Mouse (Mus musculus): ENCODE results near the gene Usp37. TPM values are rescaled to one million over a fixed set of nuclear protein-coding genes. Genes with fewer than 3 reads are reported as not detected.

Gene Usp37
- total and polyA plus RNA-seq, 2 experiments from 2014 or later: 17.6 to 32.8 TPM

DNA sequence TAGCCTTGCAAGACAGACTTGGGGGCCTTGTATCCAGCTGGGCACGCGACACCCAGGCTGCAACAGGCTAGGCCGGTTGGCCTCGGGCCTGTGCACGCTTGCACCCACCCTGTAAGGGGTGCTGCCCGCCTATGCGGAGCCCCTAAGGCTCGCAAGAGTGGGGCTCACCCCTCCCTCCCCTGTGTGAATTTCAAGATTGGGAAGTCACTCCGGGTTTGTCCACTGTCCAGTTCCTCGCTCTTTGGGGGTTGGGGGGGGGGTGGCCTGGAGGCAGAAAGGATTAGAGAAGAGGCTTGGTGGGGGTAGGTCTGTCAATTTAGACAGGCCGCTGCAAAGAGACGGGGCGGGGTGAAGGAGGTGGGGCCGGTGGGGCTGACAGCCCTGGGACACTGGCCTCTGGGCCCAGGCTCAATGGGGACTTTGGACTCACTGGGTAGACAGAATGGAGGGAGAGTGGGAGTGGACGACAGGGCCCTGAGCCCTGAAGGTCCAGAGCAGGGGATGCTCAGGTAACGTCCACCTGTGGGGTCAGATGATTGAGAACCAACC is 151.6 kb downstream of the Usp37 start:
- 0 out of 2 replicates have a peak, but pooled peaks have one; percentile 2 for TF ChIP-seq CTCF (IDR thresholded peaks at IDR 0.05; ENCODE audit: low read depth)
- Histone ChIP-seq H3K27ac (ENCODE audit: low read depth, low read length) (no peak overlapping the region), H3K9ac (peak overlapping the region; percentile 64)

DNA sequence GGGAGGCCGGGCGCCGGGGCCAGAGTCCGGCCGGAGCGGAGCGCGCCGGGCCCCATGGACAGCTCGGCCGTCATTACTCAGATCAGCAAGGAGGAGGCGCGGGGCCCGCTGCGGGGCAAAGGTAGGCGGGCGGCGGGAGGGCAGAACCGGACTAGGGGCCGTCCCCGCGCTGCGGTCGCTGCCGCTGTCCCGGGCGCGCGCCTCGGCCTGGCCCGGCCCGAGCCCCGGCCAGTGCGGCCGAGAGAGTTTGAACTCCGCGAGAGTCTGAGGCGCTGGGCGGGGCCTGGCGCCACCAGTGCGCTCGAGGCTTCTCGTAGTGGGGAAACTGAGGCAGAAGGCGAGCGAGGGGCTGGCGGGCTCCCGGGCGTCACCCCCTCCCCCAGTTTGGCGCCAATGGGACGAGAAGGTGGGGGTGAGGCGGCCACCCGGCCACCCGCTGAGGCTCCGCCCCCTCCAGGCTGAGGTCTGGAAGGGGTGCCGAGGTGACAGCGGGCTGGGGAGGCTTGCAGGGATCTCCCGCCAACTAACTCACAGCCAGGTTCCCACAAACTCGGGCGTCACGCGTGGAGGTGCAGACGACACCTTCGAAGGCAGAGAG is 152.1 kb downstream of the Usp37 start:
- H3K4me3 ChIP-seq (ENCODE audit: low read depth, low read length): peak overlapping the region; percentile 89
- no peaks in the 10 kb centered on the region for H3K36me3 ChIP-seq (ENCODE audit: insufficient read depth)
- peak; percentile 34 for ATAC-seq
- no peak for TF ChIP-seq CTCF (IDR thresholded peaks at IDR 0.05; ENCODE audit: low read depth)
- H3K4me1 ChIP-seq (ENCODE audit: insufficient read depth): 0 out of 2 replicates have a peak, but pooled peaks cover 5% of the 10 kb centered on the region
- 3% methylated on average over 60 of the region's 63 CpGs for WGBS
- DNase-seq: peak; percentile 14
- 0 out of 2 replicates have a peak, but pooled peaks cover 6% of the 10 kb centered on the region for H3K27me3 ChIP-seq (ENCODE audit: insufficient read depth, low read length)
- no peaks in the 10 kb centered on the region for H3K9me3 ChIP-seq (ENCODE audit: low read length)
- H3K27ac ChIP-seq (ENCODE audit: low read depth, low read length): peak overlapping the region; percentile 83
- H3K4me2 ChIP-seq (ENCODE audit: low read depth): peak overlapping the region; percentile 88
- H3K9ac ChIP-seq: peak overlapping the region; percentile 64

More for the DNA sequence above, 151.6 kb downstream of the Usp37 start:
- H3K4me1 ChIP-seq (ENCODE audit: insufficient read depth): 0 out of 2 replicates have a peak, but pooled peaks cover 5% of the 10 kb centered on the region
- peak overlapping the region; percentile 88 for H3K4me2 ChIP-seq (ENCODE audit: low read depth)
- DNase-seq (no peak), ATAC-seq (no peak; the same call in 1 of the 2 replicates)
- no peaks in the 10 kb centered on the region for H3K9me3 ChIP-seq (ENCODE audit: low read length)
- 3% methylated on average over 16 of the region's 16 CpGs for WGBS
- H3K4me3 ChIP-seq (ENCODE audit: low read depth, low read length): peak overlapping the region; percentile 89
- no peaks in the 10 kb centered on the region for H3K36me3 ChIP-seq (ENCODE audit: insufficient read depth)
- 0 out of 2 replicates have a peak, but pooled peaks cover 6% of the 10 kb centered on the region for H3K27me3 ChIP-seq (ENCODE audit: insufficient read depth, low read length)

DNA sequence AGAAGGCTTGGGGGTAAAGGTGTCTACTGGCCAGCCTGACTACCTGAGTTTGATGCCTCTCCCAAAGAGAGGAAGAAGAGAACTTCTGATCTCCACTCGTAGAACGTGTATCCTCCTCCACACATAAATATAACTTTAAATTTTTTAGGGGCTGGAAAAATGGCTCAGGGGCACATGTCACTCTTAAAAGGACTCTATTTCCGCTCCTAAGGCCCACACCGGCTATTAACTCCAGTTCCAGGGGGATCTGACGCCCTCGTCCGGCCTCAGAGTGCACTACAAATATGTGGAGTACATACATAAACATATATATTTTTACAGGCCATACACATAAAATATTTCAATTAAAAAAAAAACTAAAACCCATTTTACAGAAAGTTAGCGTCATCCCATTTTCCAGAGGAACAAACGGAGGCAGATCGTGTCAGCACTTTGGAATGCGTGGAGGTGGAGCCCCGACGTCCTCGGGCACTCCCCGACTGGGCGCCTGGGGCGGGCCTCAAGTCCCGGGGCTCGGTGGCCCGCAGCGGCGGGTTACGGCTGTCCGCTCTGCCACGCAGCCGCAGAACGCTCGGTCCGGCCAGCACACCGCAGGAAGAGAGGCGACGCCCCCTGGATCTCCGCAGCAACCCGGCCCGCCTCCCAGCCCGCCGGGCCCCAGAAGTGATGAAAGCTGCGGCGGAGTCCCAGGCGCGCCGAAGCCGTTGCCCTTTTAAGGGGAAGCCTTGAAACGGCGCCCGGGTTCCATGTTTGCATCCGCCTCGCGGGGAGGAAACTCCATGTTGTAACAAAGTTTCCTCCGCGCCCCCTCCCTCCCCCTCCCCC is 152.9 kb downstream of the Usp37 start, which contains the start of gene Ctdsp1:
Ctdsp1 (plus strand) TSS at position 586 of the 825 bp plus-strand sequence.
- 0 out of 2 replicates have a peak, but pooled peaks cover 5% of the 10 kb centered on the region for H3K4me1 ChIP-seq (ENCODE audit: insufficient read depth)
- H3K36me3 ChIP-seq (ENCODE audit: insufficient read depth): no peaks in the 10 kb centered on the region
- ATAC-seq (peak; percentile 80), DNase-seq (peak; percentile 97)
- H3K27me3 ChIP-seq (ENCODE audit: insufficient read depth, low read length): 0 out of 2 replicates have a peak, but pooled peaks cover 6% of the 10 kb centered on the region
- peak within 1 kb of the TSS; percentile 83 for H3K27ac ChIP-seq (ENCODE audit: low read depth, low read length)
- H3K4me2 ChIP-seq (ENCODE audit: low read depth): peak within 1 kb of the TSS; percentile 88
- no peaks in the 10 kb centered on the region for H3K9me3 ChIP-seq (ENCODE audit: low read length)
- H3K9ac ChIP-seq: peak within 1 kb of the TSS; percentile 64
- peak; percentile 19; the same call in 1 of the 2 replicates for TF ChIP-seq CTCF (IDR thresholded peaks at IDR 0.05; ENCODE audit: low read depth)
- 2% methylated on average over 51 of the region's 51 CpGs for WGBS
- peak within 1 kb of the TSS; percentile 89 for H3K4me3 ChIP-seq (ENCODE audit: low read depth, low read length)

DNA sequence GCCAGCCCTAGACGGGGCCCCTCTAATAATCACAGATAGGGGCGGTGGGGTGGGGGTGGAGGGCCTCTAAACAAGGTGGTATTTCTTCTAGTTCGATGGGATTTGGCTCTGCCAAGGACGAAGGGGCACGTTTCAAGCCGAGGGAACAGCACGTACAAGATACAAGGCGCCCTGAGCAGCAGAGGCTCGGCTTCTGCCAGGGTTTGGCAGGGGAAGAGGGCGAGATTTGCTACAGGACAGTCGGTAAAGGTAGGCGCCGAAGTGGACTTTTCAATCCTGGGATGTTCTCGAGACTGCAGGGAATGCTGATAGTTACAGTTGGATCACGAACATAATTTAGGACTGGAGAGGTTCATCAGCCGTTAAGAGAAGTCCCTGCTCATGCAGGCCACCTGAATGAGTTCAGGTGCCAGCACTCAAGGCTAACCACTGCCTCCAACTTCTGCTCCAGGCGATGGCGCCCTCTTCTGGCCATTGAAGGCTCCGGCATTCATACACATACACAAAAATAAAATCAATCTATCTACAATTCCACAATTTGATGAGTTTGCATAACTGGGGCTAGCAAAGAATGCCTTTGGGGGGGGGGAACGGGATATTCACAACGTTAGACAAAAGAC is 153.7 kb downstream of the Usp37 start:
- 6% methylated on average over 21 of the region's 21 CpGs for WGBS
- ATAC-seq (no peak), DNase-seq (peak; percentile 50)
- Histone ChIP-seq H3K4me2 (ENCODE audit: low read depth) (peak overlapping the region; percentile 88), H3K9ac (no peak overlapping the region), H3K9me3 (ENCODE audit: low read length) (no peaks in the 10 kb centered on the region), H3K4me1 (ENCODE audit: insufficient read depth) (0 out of 2 replicates have a peak, but pooled peaks cover 5% of the 10 kb centered on the region), H3K27ac (ENCODE audit: low read depth, low read length) (no peak overlapping the region), H3K36me3 (ENCODE audit: insufficient read depth) (no peaks in the 10 kb centered on the region), H3K4me3 (ENCODE audit: low read depth, low read length) (no peak overlapping the region), H3K27me3 (ENCODE audit: insufficient read depth, low read length) (0 out of 2 replicates have a peak, but pooled peaks cover 6% of the 10 kb centered on the region)
- peak; percentile 65 for TF ChIP-seq CTCF (IDR thresholded peaks at IDR 0.05; ENCODE audit: low read depth)

DNA sequence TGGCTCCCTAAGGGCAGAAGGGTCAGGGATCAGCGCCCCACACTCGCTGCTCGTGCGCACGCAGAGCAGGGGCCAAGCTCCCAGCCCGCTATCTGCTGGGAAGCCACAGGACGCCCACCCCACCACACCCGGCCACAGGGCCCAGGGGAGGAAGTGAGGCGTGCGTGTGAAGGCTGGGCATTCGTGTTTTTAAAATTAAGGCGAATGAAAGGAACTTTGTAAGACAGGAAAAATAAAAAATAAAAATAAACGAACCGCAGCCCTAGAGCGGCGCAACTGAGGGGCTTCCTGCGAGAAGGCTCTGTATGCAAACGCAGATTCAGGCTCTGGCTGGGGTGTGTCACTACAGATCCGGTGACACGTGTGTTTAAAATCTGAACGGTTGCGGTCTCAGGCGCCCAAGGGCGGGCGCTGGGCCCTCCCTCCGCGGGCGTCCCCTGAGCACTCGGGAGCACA is 154.2 kb downstream of the Usp37 start:
- no peaks in the 10 kb centered on the region for H3K9me3 ChIP-seq (ENCODE audit: low read length)
- TF ChIP-seq CTCF (IDR thresholded peaks at IDR 0.05; ENCODE audit: low read depth): no peak
- no peak overlapping the region for H3K9ac ChIP-seq
- 9% methylated on average over 29 of the region's 29 CpGs for WGBS
- H3K4me2 ChIP-seq (ENCODE audit: low read depth): peak overlapping the region; percentile 88
- no peak overlapping the region for H3K27ac ChIP-seq (ENCODE audit: low read depth, low read length)
- DNase-seq (peak; percentile 11), ATAC-seq (no peak)
- 0 out of 2 replicates have a peak, but pooled peaks cover 5% of the 10 kb centered on the region for H3K4me1 ChIP-seq (ENCODE audit: insufficient read depth)
- H3K4me3 ChIP-seq (ENCODE audit: low read depth, low read length): no peak overlapping the region
- H3K27me3 ChIP-seq (ENCODE audit: insufficient read depth, low read length): 0 out of 2 replicates have a peak, but pooled peaks cover 6% of the 10 kb centered on the region
- no peaks in the 10 kb centered on the region for H3K36me3 ChIP-seq (ENCODE audit: insufficient read depth)

DNA sequence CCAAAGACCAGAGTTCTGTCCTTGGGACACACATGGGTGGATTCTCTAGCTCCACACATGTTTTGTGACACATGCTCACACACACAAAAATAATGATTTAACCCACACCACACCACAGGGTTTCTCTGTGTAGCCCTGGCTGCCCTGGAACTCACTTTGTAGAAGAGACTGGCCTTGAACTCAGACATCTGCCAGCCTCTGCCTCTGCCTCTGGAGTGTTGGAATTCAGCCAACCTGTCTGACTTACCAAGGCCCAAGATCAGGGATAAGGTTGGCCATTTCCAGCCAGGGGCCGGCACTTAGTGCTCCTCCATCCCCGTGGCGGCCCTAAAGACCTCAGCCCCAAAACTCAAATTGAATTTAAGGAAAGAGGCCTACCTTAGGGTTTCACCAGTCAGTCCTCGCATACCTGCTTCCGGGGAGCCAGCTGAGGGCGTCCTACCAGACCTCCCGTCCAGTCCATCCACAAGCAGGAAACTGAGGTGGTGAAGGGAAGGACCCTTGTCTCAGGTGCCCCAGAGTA is 155.6 kb downstream of the Usp37 start:
- Histone ChIP-seq H3K27me3 (ENCODE audit: insufficient read depth, low read length) (0 out of 2 replicates have a peak, but pooled peaks cover 6% of the 10 kb centered on the region), H3K4me1 (ENCODE audit: insufficient read depth) (0 out of 2 replicates have a peak, but pooled peaks cover 5% of the 10 kb centered on the region), H3K9me3 (ENCODE audit: low read length) (no peaks in the 10 kb centered on the region), H3K36me3 (ENCODE audit: insufficient read depth) (no peaks in the 10 kb centered on the region), H3K27ac (ENCODE audit: low read depth, low read length) (no peak overlapping the region), H3K9ac (no peak overlapping the region), H3K4me2 (ENCODE audit: low read depth) (no peak overlapping the region), H3K4me3 (ENCODE audit: low read depth, low read length) (no peak overlapping the region)
- 85% methylated on average over 7 of the region's 7 CpGs for WGBS
- DNase-seq: no peak
- no peak for ATAC-seq
- TF ChIP-seq CTCF (IDR thresholded peaks at IDR 0.05; ENCODE audit: low read depth): no peak
